Mouse (Mus musculus): ENCODE data around the gene Adgb. TPM values are rescaled to one million over a fixed set of nuclear protein-coding genes. Genes with fewer than 3 reads are reported as not detected.

Gene Adgb
- polyA plus RNA-seq, 1 experiment from 2014 or later, result 0.09 TPM

DNA sequence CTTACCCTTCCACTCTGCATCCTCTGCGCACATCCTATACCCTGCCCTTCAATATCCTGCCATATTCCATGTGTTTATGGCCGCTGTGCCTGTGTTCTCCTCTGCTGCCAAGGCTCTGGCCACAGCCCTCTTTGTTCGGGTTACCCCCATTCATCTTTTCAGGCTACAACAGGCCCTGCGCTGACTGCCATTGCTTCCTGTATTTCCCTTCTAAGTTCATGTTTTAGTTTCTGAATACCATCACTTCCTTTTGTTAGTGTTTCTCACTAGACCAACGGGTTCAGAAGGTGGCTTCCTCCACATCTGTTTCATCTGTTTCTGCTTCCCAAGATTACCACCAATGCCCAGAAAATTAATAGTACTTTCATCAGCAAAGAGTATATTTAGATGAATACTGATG lies 42.5 kb downstream of the Adgb start:
- Histone ChIP-seq H3K27ac (no peak overlapping the region), H3K4me1 (no peaks in the 10 kb centered on the region), H3K27me3 (no peaks in the 10 kb centered on the region), H3K9ac (no peak overlapping the region), H3K4me3 (no peak overlapping the region), H3K36me3 (ENCODE audit: poor library complexity, severe bottlenecking) (no peaks in the 10 kb centered on the region), H3K4me2 (no peak overlapping the region), H3K9me3 (replicated peaks) (no peaks in the 10 kb centered on the region)
- no peak for ATAC-seq
- 85% methylated on average over 5 of the region's 5 CpGs for WGBS

GRCm38 (mm10) chr10:10429032-10429431 lies 43.1 kb downstream of the Adgb start:
- Histone ChIP-seq H3K36me3 (ENCODE audit: poor library complexity, severe bottlenecking) (no peaks in the 10 kb centered on the region), H3K4me3 (no peak overlapping the region), H3K9me3 (replicated peaks) (no peaks in the 10 kb centered on the region), H3K27me3 (no peaks in the 10 kb centered on the region), H3K9ac (no peak overlapping the region), H3K4me1 (no peaks in the 10 kb centered on the region), H3K27ac (no peak overlapping the region), H3K4me2 (no peak overlapping the region)
- 92% methylated on average over 7 of the region's 7 CpGs for WGBS
- no peak for ATAC-seq

DNA sequence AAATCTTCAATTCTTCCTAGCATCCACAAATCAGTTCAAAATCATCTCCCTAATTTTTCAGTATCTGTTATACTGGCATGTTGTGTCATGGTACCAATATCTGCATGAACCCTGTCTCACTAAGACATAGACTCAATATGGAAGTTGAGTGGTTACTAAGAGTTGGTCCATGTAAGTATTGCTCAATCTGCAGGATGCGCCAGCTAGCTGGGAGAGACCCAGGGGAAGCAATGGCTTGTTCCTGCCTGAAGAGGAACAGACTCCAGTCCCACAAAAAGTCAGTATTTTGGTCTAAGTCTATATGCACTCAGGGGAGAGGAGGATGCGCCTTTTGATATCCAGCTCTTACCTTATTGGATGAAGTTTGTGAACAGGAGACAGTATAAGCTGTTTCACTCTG lies 47.7 kb downstream of the Adgb start:
- no peak overlapping the region for H3K4me3 ChIP-seq
- no peak overlapping the region for H3K9ac ChIP-seq
- no peak for ATAC-seq
- WGBS, result 89% methylated on average over 2 of the region's 2 CpGs
- H3K4me2 ChIP-seq, result no peak overlapping the region
- H3K4me1 ChIP-seq, result no peaks in the 10 kb centered on the region
- no peaks in the 10 kb centered on the region for H3K27me3 ChIP-seq
- no peak overlapping the region for H3K27ac ChIP-seq
- H3K36me3 ChIP-seq (ENCODE audit: poor library complexity, severe bottlenecking), result no peaks in the 10 kb centered on the region
- H3K9me3 ChIP-seq (replicated peaks), result no peaks in the 10 kb centered on the region

GRCm38 (mm10) chr10:10411046-10411445 lies 61.1 kb downstream of the Adgb start:
- Histone ChIP-seq H3K4me3 (no peak overlapping the region), H3K36me3 (ENCODE audit: poor library complexity, severe bottlenecking) (no peaks in the 10 kb centered on the region), H3K4me2 (no peak overlapping the region), H3K9ac (no peak overlapping the region), H3K27me3 (no peaks in the 10 kb centered on the region), H3K4me1 (no peaks in the 10 kb centered on the region), H3K9me3 (replicated peaks) (no peaks in the 10 kb centered on the region), H3K27ac (no peak overlapping the region)
- no peak for ATAC-seq
- 86% methylated on average over 5 of the region's 5 CpGs for WGBS

DNA sequence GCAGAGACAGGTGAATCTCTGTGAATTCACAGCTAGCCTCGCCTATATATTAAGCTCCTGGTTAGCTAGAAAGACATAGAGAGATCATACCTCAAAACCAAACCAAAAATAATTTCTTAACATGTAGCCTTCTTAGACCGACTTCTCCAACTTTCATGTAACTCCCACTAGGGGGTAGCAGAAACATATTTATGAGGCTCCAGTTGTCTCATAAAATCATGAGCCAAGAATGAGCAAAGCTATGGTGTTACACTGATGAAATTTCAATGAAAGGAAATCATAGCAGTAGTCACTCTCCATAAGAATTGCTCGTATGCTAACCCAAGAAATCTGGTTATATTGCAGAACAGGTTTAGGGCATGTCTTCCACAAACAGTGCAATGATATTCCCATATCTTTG lies 64.0 kb downstream of the Adgb start:
- H3K4me1 ChIP-seq, result no peaks in the 10 kb centered on the region
- no peaks in the 10 kb centered on the region for H3K36me3 ChIP-seq (ENCODE audit: poor library complexity, severe bottlenecking)
- ATAC-seq, result peak; percentile 93
- no peaks in the 10 kb centered on the region for H3K9me3 ChIP-seq (replicated peaks)
- WGBS, result 49% methylated on average over 3 of the region's 3 CpGs
- no peak overlapping the region for H3K27ac ChIP-seq
- H3K27me3 ChIP-seq, result no peaks in the 10 kb centered on the region
- H3K4me2 ChIP-seq, result no peak overlapping the region
- no peak overlapping the region for H3K4me3 ChIP-seq
- H3K9ac ChIP-seq, result no peak overlapping the region

- Histone ChIP-seq H3K27ac (no peak overlapping the region), H3K4me2 (no peak overlapping the region), H3K27me3 (no peaks in the 10 kb centered on the region), H3K9ac (no peak overlapping the region), H3K4me1 (no peaks in the 10 kb centered on the region), H3K9me3 (replicated peaks) (no peaks in the 10 kb centered on the region), H3K4me3 (no peak overlapping the region), H3K36me3 (ENCODE audit: poor library complexity, severe bottlenecking) (no peaks in the 10 kb centered on the region)
- 78% methylated on average over 4 of the region's 4 CpGs for WGBS
- ATAC-seq, result no peak
These were observed 76.2 kb downstream of the Adgb start for GRCm38 (mm10) chr10:10395784-10396481.

- no peak overlapping the region for H3K9ac ChIP-seq
- no peak overlapping the region for H3K4me2 ChIP-seq
- no peak for ATAC-seq
- H3K36me3 ChIP-seq (ENCODE audit: poor library complexity, severe bottlenecking), result no peaks in the 10 kb centered on the region
- no peak overlapping the region for H3K27ac ChIP-seq
- WGBS, result 68% methylated on average over 1 of the region's 1 CpGs
- no peak overlapping the region for H3K4me3 ChIP-seq
- H3K9me3 ChIP-seq (replicated peaks), result no peaks in the 10 kb centered on the region
- no peaks in the 10 kb centered on the region for H3K27me3 ChIP-seq
- H3K4me1 ChIP-seq, result no peaks in the 10 kb centered on the region
These were observed 97.5 kb downstream of the Adgb start for GRCm38 (mm10) chr10:10374629-10375028.

DNA sequence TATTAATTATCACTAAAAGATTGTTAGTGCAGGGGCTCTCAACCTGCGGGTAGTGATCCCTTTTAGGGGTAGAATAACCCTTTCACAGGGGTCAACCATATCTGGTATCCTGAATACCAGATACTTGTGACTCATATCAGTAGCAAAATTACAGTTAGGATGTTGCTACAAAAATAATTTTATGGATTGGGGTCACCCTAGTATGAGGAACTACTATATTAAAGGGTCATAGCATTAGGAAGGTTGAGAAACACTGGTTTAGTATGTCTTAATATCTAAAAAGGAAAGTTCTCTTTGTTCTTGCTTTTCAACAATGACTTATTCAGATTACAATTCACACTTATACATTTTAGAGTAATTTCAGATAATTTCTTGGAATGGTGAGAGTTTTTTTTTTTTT lies 108.1 kb downstream of the Adgb start:
- Histone ChIP-seq H3K4me3 (no peak overlapping the region), H3K27ac (no peak overlapping the region), H3K36me3 (ENCODE audit: poor library complexity, severe bottlenecking) (no peaks in the 10 kb centered on the region), H3K9me3 (replicated peaks) (no peaks in the 10 kb centered on the region), H3K9ac (no peak overlapping the region), H3K4me2 (no peak overlapping the region), H3K4me1 (no peaks in the 10 kb centered on the region), H3K27me3 (no peaks in the 10 kb centered on the region)
- WGBS, result 76% methylated on average over 1 of the region's 1 CpGs
- no peak for ATAC-seq

DNA sequence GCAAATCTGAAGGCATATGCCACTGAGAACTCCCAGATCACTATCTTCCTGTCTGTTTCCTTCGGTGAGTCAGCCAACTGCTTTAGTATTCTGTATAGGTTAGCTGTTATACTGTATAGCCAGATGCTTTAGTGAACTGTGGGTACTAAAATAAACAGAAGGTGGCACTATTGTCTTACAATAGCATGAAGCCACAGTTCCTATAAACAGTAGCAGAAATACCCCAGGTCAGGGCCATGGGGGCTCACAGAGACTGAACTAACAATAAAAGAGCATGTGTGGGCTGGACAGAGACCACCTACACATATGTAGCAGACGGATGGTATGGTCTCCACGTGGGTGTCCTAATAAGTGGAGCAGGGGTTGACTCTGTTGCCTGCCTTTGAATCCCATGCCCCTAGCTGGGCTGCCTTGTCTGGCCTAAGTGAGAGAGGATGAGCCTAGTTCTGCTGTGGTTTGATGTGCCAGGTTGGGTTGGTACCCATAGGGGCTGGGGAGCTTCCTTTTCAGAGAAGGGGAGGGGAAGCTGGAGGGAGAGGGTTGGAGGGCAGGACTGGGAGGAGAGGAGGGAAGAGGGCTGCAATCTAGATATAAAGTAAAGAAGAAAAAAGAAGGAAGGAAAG lies 116.4 kb downstream of the Adgb start:
- Histone ChIP-seq H3K4me1 (no peaks in the 10 kb centered on the region), H3K9ac (no peak overlapping the region), H3K27ac (no peak overlapping the region), H3K4me2 (no peak overlapping the region), H3K4me3 (no peak overlapping the region), H3K27me3 (no peaks in the 10 kb centered on the region), H3K36me3 (ENCODE audit: poor library complexity, severe bottlenecking) (no peaks in the 10 kb centered on the region), H3K9me3 (replicated peaks) (no peaks in the 10 kb centered on the region)
- peak; percentile 84 for ATAC-seq
- 20% methylated on average over 3 of the region's 3 CpGs for WGBS

- Histone ChIP-seq H3K4me1 (no peaks in the 10 kb centered on the region), H3K27ac (no peak overlapping the region), H3K36me3 (ENCODE audit: poor library complexity, severe bottlenecking) (no peaks in the 10 kb centered on the region), H3K4me2 (no peak overlapping the region), H3K4me3 (no peak overlapping the region), H3K27me3 (no peaks in the 10 kb centered on the region), H3K9ac (no peak overlapping the region), H3K9me3 (replicated peaks) (0 out of 2 replicates have a peak, but pooled peaks cover 3% of the 10 kb centered on the region)
- no peak for ATAC-seq
- 87% methylated on average over 3 of the region's 3 CpGs for WGBS
These were observed 119.9 kb downstream of the Adgb start for GRCm38 (mm10) chr10:10352184-10352583.

- ATAC-seq, result no peak
These were observed 121.6 kb downstream of the Adgb start for GRCm38 (mm10) chr10:10350550-10350949.

GRCm38 (mm10) chr10:10343930-10344329 lies 128.2 kb downstream of the Adgb start:
- Histone ChIP-seq H3K4me3 (no peak overlapping the region), H3K4me2 (no peak overlapping the region), H3K27ac (no peak overlapping the region), H3K4me1 (no peaks in the 10 kb centered on the region), H3K36me3 (ENCODE audit: poor library complexity, severe bottlenecking) (no peaks in the 10 kb centered on the region), H3K27me3 (no peaks in the 10 kb centered on the region), H3K9me3 (replicated peaks) (0 out of 2 replicates have a peak, but pooled peaks cover 3% of the 10 kb centered on the region), H3K9ac (no peak overlapping the region)
- 96% methylated on average over 3 of the region's 3 CpGs for WGBS
- no peak for ATAC-seq

More at GRCm38 (mm10) chr10:10350550-10350949, 121.6 kb downstream of the Adgb start:
- Histone ChIP-seq H3K4me3 (no peak overlapping the region), H3K9ac (no peak overlapping the region), H3K27me3 (no peaks in the 10 kb centered on the region), H3K27ac (no peak overlapping the region), H3K36me3 (ENCODE audit: poor library complexity, severe bottlenecking) (no peaks in the 10 kb centered on the region), H3K9me3 (replicated peaks) (0 out of 2 replicates have a peak, but pooled peaks cover 3% of the 10 kb centered on the region), H3K4me1 (no peaks in the 10 kb centered on the region), H3K4me2 (no peak overlapping the region)
- 91% methylated on average over 3 of the region's 3 CpGs for WGBS

- no peak overlapping the region for H3K9ac ChIP-seq
- H3K27me3 ChIP-seq, result no peaks in the 10 kb centered on the region
- H3K4me2 ChIP-seq, result no peak overlapping the region
- peaks cover 8% of the 10 kb centered on the region; the same call in 1 of the 2 replicates for H3K4me1 ChIP-seq
- H3K36me3 ChIP-seq (ENCODE audit: poor library complexity, severe bottlenecking), result no peaks in the 10 kb centered on the region
- 97% methylated on average over 2 of the region's 2 CpGs for WGBS
- H3K4me3 ChIP-seq, result no peak overlapping the region
- H3K9me3 ChIP-seq (replicated peaks), result no peaks in the 10 kb centered on the region
- H3K27ac ChIP-seq, result no peak overlapping the region
- no peak for ATAC-seq
These were observed 146.6 kb downstream of the Adgb start for GRCm38 (mm10) chr10:10325560-10325959.
